ENCODE assay signal across 21 mouse cellular contexts in genomic region chr3:80263095-80263494, GRCm38 (mm10).
DNase-seq lines count a peak whose midpoint lies in the region; ATAC-seq and TF ChIP-seq lines count a peak whose summit lies in the region.
"Had no signal": no experiment of that assay in that cellular context is flagged by ENCODE, and none has a peak within 500 bp of the region (broad histone marks: within the 10 kb centered on the region; RNA-seq: fewer than 3 reads in every experiment).

No protein-coding gene starts in this region.

- POLR2A ChIA-PET in Patski (lab: Charles Lee), result no interaction called here

- in situ Hi-C loops in Patski (cut with MboI; ENCODE audit: low pct_unique_long_range_greater_than_20kb), result loop anchor here (25.0 kb wide), 1 partner anchor 401 kb away; the partner anchor contains the start of gene Tmem144

- no peak overlapping the region for H3K27ac ChIP-seq in kidney, embryonic 14.5 days (ENCODE audit: low read depth, low read length)
- no peak overlapping the region for H3K27ac ChIP-seq in midbrain, embryonic 14.5 days (replicated peaks; ENCODE audit: low read depth, low read length)
- no peak overlapping the region for H3K27ac ChIP-seq in midbrain, embryonic 10.5 days (replicated peaks)
- H3K27ac ChIP-seq: embryonic facial prominence, embryonic 12.5 days; forebrain, embryonic 15.5 days; heart, embryonic 10.5 days; hindbrain, embryonic 12.5 days had no signal

- CTCF ChIA-PET in Patski (lab: Charles Lee), result interaction anchor here (0.7 to 1.9 kb wide), 5 partner anchors 11 to 31 kb away, joined by 3 to 8 read pairs (median 3); no protein-coding TSS in a partner anchor

- H3K4me1 ChIP-seq in kidney, embryonic 14.5 days (ENCODE audit: control insufficient read depth, insufficient read depth, low read length), result no peaks in the 10 kb centered on the region
- no peaks in the 10 kb centered on the region for H3K4me1 ChIP-seq in midbrain, embryonic 14.5 days (ENCODE audit: control insufficient read depth, insufficient read depth, low read length)
- no peaks in the 10 kb centered on the region for H3K4me1 ChIP-seq in midbrain, embryonic 10.5 days
- H3K4me1 ChIP-seq: embryonic facial prominence, embryonic 12.5 days; forebrain, embryonic 15.5 days; heart, embryonic 10.5 days; hindbrain, embryonic 12.5 days had no signal

- H3K4me2 ChIP-seq in kidney, embryonic 14.5 days (replicated peaks; ENCODE audit: low read depth, low read length), result no peak overlapping the region
- H3K4me2 ChIP-seq in midbrain, embryonic 14.5 days (ENCODE audit: low read length), result no peak overlapping the region
- H3K4me2 ChIP-seq: embryonic facial prominence, embryonic 12.5 days; forebrain, embryonic 15.5 days; hindbrain, embryonic 12.5 days had no signal

- H3K27me3 ChIP-seq in kidney, embryonic 14.5 days (ENCODE audit: control insufficient read depth, insufficient read depth, low read length), result no peaks in the 10 kb centered on the region
- no peaks in the 10 kb centered on the region for H3K27me3 ChIP-seq in midbrain, embryonic 14.5 days (ENCODE audit: control insufficient read depth, insufficient read depth, low read length)
- H3K27me3 ChIP-seq in midbrain, embryonic 10.5 days (ENCODE audit: low read depth, poor library complexity, severe bottlenecking), result no peaks in the 10 kb centered on the region
- H3K27me3 ChIP-seq in Patski, result no peaks in the 10 kb centered on the region
- H3K27me3 ChIP-seq: embryonic facial prominence, embryonic 12.5 days; forebrain, embryonic 15.5 days; hindbrain, embryonic 12.5 days had no signal

- no peak overlapping the region for H3K9ac ChIP-seq in kidney, embryonic 14.5 days (ENCODE audit: low read depth, low read length)
- H3K9ac ChIP-seq in midbrain, embryonic 14.5 days (replicated peaks; ENCODE audit: low read length), result no peak overlapping the region
- H3K9ac ChIP-seq: embryonic facial prominence, embryonic 12.5 days; forebrain, embryonic 15.5 days; hindbrain, embryonic 12.5 days had no signal

- H3K36me3 ChIP-seq in kidney, embryonic 14.5 days (ENCODE audit: control insufficient read depth, insufficient read depth, low read length), result no peaks in the 10 kb centered on the region
- H3K36me3 ChIP-seq in midbrain, embryonic 14.5 days (ENCODE audit: control insufficient read depth, insufficient read depth, low read length), result no peaks in the 10 kb centered on the region
- H3K36me3 ChIP-seq in midbrain, embryonic 10.5 days, result no peaks in the 10 kb centered on the region
- H3K36me3 ChIP-seq: embryonic facial prominence, embryonic 12.5 days; forebrain, embryonic 15.5 days; heart, embryonic 10.5 days; hindbrain, embryonic 12.5 days had no signal

- no peak for DNase-seq in kidney, postnatal 36 days
- peak; percentile 32 for DNase-seq in midbrain, embryonic 14.5 days
- DNase-seq in midbrain, embryonic 10.5 days (ENCODE audit: low spot score), result no peak
- DNase-seq in Patski (ENCODE audit: low read depth, low spot score), result peak; percentile 84
- DNase-seq in lung, postnatal 10 days, result no peak
- DNase-seq in ovary, postnatal 10 days (ENCODE audit: low spot score), result no peak
- DNase-seq: adrenal gland, adult 8-10 months; adrenal gland, postnatal 36 days; cerebellum, adult 11 months; cerebellum, adult 8-10 months; cerebellum, postnatal 25 days; gastrocnemius, postnatal 10 days; heart, adult 18-20 months; heart, postnatal 10 days; heart, postnatal 4 days had no signal

- ATAC-seq in kidney, embryonic 14.5 days (ENCODE audit: low FRiP score, low TSS enrichment), result peak; percentile 81; the same call in 1 of the 2 replicates
- no peak; the same call in 1 of the 2 replicates for ATAC-seq in midbrain, embryonic 14.5 days (ENCODE audit: low FRiP score, low TSS enrichment)
- peak; percentile 94 for ATAC-seq in Patski
- ATAC-seq: forebrain, embryonic 15.5 days; hindbrain, embryonic 16.5 days had no signal

- H3K9me3 ChIP-seq in kidney, embryonic 14.5 days (ENCODE audit: control insufficient read depth, low read length), result no peaks in the 10 kb centered on the region; the same call in 1 of the 2 replicates
- 0 out of 2 replicates have a peak, but pooled peaks cover 3% of the 10 kb centered on the region for H3K9me3 ChIP-seq in midbrain, embryonic 14.5 days (ENCODE audit: control insufficient read depth, low read length)
- H3K9me3 ChIP-seq in midbrain, embryonic 10.5 days (replicated peaks), result peaks cover 11% of the 10 kb centered on the region
- H3K9me3 ChIP-seq: embryonic facial prominence, embryonic 12.5 days; heart, embryonic 10.5 days had no signal

- H3K4me3 ChIP-seq in kidney, embryonic 14.5 days (ENCODE audit: low read length), result no peak overlapping the region
- H3K4me3 ChIP-seq in midbrain, embryonic 14.5 days (replicated peaks; ENCODE audit: low read depth, low read length), result no peak overlapping the region
- H3K4me3 ChIP-seq in midbrain, embryonic 10.5 days, result no peak overlapping the region
- H3K4me3 ChIP-seq: embryonic facial prominence, embryonic 12.5 days; forebrain, embryonic 15.5 days; heart, embryonic 10.5 days; hindbrain, embryonic 12.5 days had no signal

- 49% methylated on average over 2 of the region's 2 CpGs for WGBS in kidney, embryonic 14.5 days
- 59% methylated on average over 2 of the region's 2 CpGs for WGBS in midbrain, embryonic 14.5 days
- 80% methylated on average over 2 of the region's 2 CpGs for WGBS in midbrain, embryonic 10.5 days

- TF ChIP-seq CTCF in Patski (IDR thresholded peaks at IDR 0.05), result no peak

Comparison
In these comparisons a context has a peak if more than half of its experiments do, and no peak if none do; other contexts are left out.
1. DNase-seq: peak in midbrain, embryonic 14.5 days (single experiment) and Patski (single experiment); none in kidney, postnatal 36 days (0 of 2), midbrain, embryonic 10.5 days (single experiment), lung, postnatal 10 days (single experiment) and ovary, postnatal 10 days (single experiment).